Mouse (Mus musculus): ENCODE results near the gene Fbxo17.
A peak's percentile ranks its signal among the peaks of the same experiment; 100 is the strongest.
"Not testable (repeated sequence)": the region's sequence is repeated elsewhere in the genome, so short reads cannot be mapped to it uniquely, and the experiment has no call there.

The Fbxo17 gene

DNA sequence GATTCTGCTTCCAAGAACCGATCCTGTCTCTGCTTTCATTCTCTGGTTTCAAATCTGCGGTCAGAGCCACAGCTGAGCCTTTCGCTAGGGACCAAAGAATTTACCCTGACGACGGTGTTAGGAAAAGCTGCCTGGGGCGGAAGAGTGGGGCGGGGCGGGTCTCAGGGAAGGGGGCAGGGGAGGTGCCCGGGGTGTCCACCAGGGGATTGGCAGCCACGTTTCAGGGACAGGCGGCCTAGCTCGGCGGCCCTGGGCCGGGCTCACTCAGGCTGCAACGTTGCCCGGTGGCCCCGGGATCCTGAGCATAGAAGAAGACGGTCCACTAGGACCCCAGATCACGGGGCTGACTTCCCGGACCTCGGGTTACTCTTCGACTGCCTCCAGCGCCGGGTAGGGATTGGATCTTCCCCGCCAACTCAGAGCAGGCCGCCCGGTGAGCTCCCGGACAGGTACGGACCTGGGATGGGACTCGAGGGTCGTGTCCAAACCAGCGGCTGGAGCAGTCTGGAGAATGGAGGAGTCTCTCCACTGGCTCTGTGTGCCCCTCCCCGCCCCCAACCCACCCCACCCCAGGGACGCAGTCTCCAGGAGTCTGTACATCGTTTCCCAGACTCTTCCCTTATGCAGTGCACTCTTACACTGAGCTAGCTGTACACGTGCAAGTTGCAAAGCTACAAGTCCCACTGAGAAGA is at the start of gene Fbxo17:
TSS of gene Fbxo17 (plus strand) at position 215 of the 692 bp plus-strand sequence.
- DNase-seq = peak; percentile 36

GRCm38 (mm10) chr7:28671172-28671571 is 45.4 kb upstream of the Fbxo17 start:
- DNase-seq = no peak

GRCm38 (mm10) chr7:28672276-28672675 is 44.3 kb upstream of the Fbxo17 start:
- DNase-seq = no peak

DNA sequence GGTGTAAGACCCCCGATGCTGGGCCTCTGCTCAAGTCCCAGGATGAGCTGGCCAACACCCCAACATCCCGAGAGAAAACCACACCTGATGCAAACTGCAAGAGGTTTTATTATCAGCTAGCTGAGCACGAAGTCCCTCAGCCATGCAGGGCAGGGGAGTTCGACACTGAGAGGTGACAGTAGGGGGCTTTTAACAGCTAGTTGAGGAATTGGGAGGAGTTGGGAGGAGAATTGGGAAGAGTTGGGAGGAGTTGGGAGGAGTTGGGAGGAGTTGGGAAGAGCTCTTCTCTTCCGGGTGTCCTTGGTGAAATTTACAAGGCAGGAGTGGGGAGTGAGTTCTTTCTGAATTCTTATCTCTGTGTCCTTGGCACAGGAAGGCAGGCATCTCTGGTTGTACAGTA is 43.8 kb upstream of the Fbxo17 start:
- not testable (repeated sequence) for DNase-seq

GRCm38 (mm10) chr7:28674994-28675393 is 41.6 kb upstream of the Fbxo17 start:
- no peak for DNase-seq

GRCm38 (mm10) chr7:28675746-28676145 is 40.9 kb upstream of the Fbxo17 start:
- DNase-seq = no peak

DNA sequence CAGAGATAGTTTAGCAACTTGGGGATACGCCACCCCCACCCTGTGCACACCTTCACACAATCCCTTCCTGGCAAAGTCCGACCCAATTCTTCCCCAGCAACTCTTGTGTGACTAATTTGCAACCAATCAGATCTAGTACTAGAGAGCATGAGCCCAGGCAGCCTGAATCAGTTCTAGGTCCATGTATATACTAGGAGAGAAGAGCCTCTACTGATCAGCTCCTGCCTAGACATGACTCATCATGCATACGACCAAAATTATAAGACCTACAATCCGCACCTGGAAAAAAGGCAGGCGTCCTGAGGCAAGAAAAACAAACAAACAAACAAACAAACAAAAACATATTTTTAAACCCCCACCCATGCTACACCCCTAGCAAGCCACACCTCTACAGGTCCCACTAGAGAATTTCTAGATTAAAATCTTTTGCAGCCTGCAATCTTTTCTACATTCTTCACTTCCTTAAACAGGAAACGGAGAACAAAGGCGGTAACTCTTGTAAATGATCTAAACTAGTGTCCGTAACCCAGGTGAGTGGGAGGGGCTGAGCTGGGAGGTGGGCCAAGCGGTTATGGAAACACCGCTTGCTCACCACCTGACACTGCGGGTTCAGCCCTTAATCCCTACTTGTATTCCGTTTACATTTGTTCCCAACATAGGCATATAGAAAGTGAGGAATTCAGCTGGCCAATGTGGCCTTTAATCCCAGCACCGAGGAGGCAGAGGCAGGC is 39.6 kb upstream of the Fbxo17 start:
- DNase-seq = no peak

- DNase-seq = no peak
These were observed 39.0 kb upstream of the Fbxo17 start for GRCm38 (mm10) chr7:28677624-28678023.

DNA sequence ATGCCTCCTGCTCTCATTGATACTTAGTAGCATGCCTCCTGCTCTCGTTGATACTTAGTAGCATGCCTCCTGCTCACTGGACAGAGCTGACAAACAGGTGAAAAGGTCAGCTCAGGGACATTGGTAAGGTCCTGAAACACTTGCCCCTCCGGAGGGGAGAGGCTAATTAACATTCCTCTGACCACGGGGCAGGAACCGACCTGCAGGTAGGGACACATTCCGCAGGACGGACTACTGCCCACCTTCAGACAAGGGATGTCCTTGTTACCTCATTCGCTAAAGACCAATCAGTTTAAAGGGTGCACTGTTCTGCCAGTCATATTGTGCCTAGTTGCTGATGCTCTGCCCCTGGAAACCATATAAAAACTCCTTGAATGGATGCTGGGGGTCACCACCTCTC is 25.5 kb upstream of the Fbxo17 start:
- no peak for DNase-seq

DNA sequence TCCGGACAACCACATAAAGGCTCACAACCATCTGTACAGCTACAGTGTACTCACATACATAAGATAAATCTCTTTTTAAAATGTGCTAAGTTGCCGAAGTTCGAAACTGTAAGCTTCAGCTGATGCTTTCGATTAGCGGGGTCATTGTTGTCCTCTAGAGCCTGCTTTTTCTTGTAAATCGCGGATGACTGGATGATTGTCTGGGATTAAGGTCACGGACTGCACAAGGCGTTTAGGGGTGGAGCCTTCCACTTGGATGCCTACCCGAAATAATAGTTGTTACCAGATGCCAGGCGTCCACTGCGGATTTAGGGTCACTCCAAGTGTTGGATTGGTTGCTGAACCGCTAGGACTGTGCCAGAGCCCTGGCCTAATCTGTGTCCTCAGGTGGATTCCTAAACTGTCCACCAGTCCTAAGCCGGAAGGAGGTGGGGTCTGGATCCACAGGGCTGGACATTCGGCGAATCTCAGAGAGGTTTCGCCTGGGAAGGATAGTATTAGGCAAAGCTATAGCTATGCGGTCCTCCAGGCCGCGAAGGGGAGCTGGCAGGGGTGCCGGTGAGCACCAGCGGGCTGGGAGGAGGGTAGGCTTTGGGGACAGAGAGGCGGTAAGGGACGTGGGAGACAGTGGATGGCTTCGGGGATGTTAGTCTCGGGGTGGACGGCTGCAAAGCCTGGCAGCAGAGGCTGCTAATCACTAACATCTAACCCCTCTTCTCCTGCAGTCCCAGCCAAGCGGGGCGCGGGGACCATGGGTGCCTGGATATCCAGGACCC is 23.9 kb upstream of the Fbxo17 start, which contains the start of gene Fbxo27:
TSS of gene Fbxo27 (plus strand) at position 305 of the 776 bp plus-strand sequence.
- peak; percentile 62 for DNase-seq

- peak; percentile 52 for DNase-seq
These were observed 23.2 kb upstream of the Fbxo17 start for GRCm38 (mm10) chr7:28693321-28693966.

- no peak for DNase-seq
These were observed 22.2 kb upstream of the Fbxo17 start for GRCm38 (mm10) chr7:28694423-28694822.

DNA sequence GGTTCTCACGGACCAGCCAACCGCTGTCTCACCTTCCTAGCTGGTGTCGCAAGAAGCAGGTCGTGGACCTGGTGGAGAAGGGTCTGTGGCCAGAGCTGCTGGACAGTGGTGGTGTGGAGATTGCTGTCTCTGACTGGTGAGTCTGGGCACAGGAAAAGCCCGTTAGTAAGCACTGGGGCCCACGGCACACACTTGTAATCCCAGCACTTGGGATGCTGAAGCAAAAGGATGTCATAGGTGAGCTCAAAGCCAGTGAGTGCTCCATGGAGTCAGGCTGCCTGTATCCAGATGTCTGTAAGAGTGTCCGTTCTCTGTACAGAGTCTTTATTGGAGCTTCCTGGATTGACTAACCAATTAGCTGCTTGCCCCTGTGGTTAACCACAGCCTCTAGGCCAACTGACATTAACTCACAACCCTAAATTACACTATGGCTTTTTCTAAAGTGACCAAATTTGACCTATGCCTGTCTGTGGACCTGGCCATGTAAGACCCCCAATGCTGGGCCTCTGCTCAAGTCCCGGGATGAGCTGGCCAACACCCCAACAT is 21.6 kb upstream of the Fbxo17 start:
- no peak for DNase-seq

- no peak for DNase-seq
These were observed 19.3 kb upstream of the Fbxo17 start for GRCm38 (mm10) chr7:28697277-28697676.

GRCm38 (mm10) chr7:28700269-28700668 is 16.3 kb upstream of the Fbxo17 start:
- DNase-seq = no peak

DNA sequence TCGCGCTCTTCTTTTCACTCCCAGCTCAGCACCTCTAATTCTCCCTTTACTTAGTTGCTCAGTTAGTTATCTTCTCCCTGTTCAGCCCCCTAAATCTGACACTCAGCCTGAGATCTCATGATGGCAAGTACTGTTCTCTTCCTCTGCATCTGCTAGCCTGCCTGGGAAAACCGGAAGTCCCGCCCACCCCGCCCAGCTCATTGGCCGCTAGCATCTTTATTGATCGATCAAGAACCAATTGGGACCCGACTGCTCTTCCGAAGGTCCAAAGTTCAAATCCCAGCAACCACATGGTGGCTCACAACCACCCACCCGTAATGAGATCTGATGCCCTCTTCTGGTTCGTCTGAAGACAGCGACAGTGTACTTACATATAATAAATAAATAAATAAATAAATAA is 15.3 kb upstream of the Fbxo17 start:
- not testable (repeated sequence) for DNase-seq

- no peak for DNase-seq
These were observed 13.9 kb upstream of the Fbxo17 start for GRCm38 (mm10) chr7:28702601-28703143.

- no peak for DNase-seq
These were observed 7.2 kb upstream of the Fbxo17 start for GRCm38 (mm10) chr7:28709454-28709853.

GRCm38 (mm10) chr7:28710962-28711361 is 5.6 kb upstream of the Fbxo17 start:
- no peak for DNase-seq

DNA sequence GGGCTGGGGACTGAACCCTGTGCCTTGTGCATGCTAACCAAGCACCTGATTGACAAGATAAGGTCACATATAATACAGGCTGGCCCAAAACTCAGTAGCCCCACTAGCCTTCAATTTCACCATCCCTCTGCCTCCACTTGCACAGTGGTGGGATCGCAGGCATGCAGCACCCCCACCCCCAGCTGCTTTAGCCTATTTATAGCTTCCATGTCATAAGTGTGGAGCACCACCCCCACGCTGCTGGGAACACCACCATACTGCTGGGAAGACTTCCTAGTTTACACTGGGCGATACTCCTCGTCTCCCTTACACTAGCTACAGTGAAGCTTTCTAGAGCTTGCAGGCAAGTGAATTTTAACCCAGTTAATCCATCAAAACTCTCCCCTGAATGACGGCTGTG is 1.9 kb upstream of the Fbxo17 start:
- DNase-seq = no peak

GRCm38 (mm10) chr7:28715598-28715997 is 1.0 kb upstream of the Fbxo17 start:
- no peak for DNase-seq

GRCm38 (mm10) chr7:28717726-28718125 is 1.1 kb downstream of the Fbxo17 start:
- DNase-seq = no peak
